Mouse (Mus musculus) forebrain, embryonic 11.5 days (tissue): ENCODE measurements at regions not wholly inside any gene's neighbourhood (a gene's known extent, or its start where the extent isn't known, plus 50 kb on each side); places are given as distances from the start of the nearest gene placed in this dataset.

Source experiments
- ATAC-seq: fragments of 200-750 bp; cut with Nextera tagmentation; replicated peaks from 2 replicates; pipeline ENCODE4 v1.8.0; 2017; ENCODE audit warnings: moderate TSS enrichment; ENCODE audit not compliant: low FRiP score
- DNase-seq: peaks from one replicate; pipeline ENCODE4 v3.0.0-alpha.2; 2017; ENCODE audit warnings: low spot score
- H3K27ac ChIP-seq: fragments of 300-500 bp; sonication (generic); 2 replicates; pipeline ENCODE4 v1.5.1; 2014; ENCODE audit warnings: low read depth, low read length
- H3K27me3 ChIP-seq: fragments of 300-500 bp; sonication (generic); 2 replicates; pipeline ENCODE4 v1.6.1; 2014; ENCODE audit warnings: mild to moderate bottlenecking, low read length, mixed read lengths; ENCODE audit not compliant: control insufficient read depth, insufficient read depth
- H3K36me3 ChIP-seq: fragments of 300-500 bp; sonication (generic); 2 replicates; pipeline ENCODE4 v1.6.1; 2014; ENCODE audit warnings: mild to moderate bottlenecking, low read length, moderate library complexity, mixed read lengths; ENCODE audit not compliant: control insufficient read depth, insufficient read depth
- H3K4me1 ChIP-seq: fragments of 300-500 bp; sonication (generic); replicated peaks from 2 replicates; pipeline ENCODE4 v1.6.1; 2014; ENCODE audit warnings: low read length, mixed read lengths; ENCODE audit not compliant: control insufficient read depth, insufficient read depth
- H3K4me2 ChIP-seq: fragments of 300-500 bp; sonication (generic); 2 replicates; pipeline ENCODE4 v1.6.1; 2014; ENCODE audit warnings: low read depth, mild to moderate bottlenecking, low read length, moderate library complexity, mixed read lengths; ENCODE audit not compliant: severe bottlenecking
- H3K4me3 ChIP-seq: fragments of 300-500 bp; sonication (generic); 2 replicates; pipeline ENCODE4 v1.5.1; 2014; ENCODE audit warnings: low read depth, low read length
- H3K9ac ChIP-seq: fragments of 300-500 bp; sonication (generic); 2 replicates; pipeline ENCODE4 v1.6.1; 2014; ENCODE audit warnings: low read length
- H3K9me3 ChIP-seq: fragments of 300-500 bp; sonication (generic); 2 replicates; pipeline ENCODE4 v1.6.1; 2016; ENCODE audit warnings: low read length, mixed read lengths; ENCODE audit not compliant: control insufficient read depth
- WGBS: fragments of 180-500 bp; shearing (Covaris S2); extraction: QIAGEN DNeasy Blood & Tissue Kit; methylation state at CpG from one replicate; pipeline ENCODE4 v1.1.7; 2014; 5-methylcytosine and 5-hydroxymethylcytosine counted together

DNA sequence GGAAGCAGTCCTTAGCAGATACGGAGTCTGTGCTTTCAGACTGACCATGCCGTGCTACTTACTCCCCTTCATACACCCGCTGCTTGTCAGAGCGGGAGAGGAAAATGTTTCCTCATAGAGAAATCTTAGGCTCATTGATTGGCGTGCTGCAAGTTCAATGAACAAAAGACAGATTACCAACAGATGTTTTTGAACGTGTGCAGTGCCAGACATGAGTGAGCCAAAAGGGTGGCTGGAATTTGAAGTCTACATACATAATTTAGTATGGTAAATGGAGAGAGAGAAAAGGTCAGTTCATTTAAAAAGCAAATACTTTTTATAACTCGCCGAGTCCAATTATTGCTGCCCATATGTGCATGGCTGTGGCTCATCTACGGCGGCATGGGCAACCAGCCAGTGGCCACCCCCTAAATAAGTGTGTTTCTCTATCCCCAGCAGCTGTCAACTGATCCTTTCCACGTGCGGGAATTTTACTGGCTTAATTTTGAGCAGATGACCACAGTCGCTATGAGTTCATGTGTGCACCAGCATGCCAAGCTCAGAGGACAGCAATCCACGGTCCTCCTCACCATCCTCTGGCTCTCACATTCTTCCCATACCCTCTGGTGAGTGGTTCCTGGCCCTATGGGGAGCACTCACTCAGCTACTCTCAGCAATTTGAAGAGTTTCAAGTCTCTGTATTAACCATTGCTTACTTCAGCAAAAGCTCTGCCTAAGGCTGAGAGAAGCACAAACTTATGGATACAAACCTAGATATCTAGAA is 80.3 kb downstream of the Npy1r start:
- H3K9me3 ChIP-seq, result no peaks in the 10 kb centered on the region
- peak; percentile 34; the same call in 1 of the 2 replicates for ATAC-seq
- no peaks in the 10 kb centered on the region for H3K36me3 ChIP-seq
- no peak for DNase-seq
- H3K9ac ChIP-seq, result no peak overlapping the region
- 0 out of 2 replicates have a peak, but pooled peaks cover 3% of the 10 kb centered on the region for H3K4me1 ChIP-seq
- WGBS, result 52% methylated on average over 14 of the region's 14 CpGs
- no peak overlapping the region for H3K4me2 ChIP-seq
- H3K4me3 ChIP-seq, result no peak overlapping the region
- no peaks in the 10 kb centered on the region for H3K27me3 ChIP-seq
- no peak overlapping the region for H3K27ac ChIP-seq

DNA sequence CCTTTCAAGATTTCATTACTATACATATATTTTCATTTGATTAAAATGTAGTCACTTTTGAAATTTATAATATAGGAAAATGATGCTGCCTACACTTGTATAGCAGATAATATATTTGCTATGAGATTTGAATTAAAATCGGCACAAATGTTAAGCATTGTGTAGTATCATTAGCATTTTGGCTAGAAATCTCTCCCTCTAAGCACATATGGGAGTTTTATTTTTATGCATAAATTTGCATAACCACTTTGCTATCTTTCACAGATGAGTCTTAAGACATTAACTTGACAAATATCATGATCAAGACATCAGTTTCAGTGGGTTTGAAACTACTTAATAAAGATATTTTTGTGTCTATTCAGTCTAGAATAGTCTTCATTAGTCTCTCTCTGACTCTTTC is 80.4 kb upstream of the Naf1 start:
- H3K27ac ChIP-seq, result no peak overlapping the region
- 0 out of 2 replicates have a peak, but pooled peaks cover 3% of the 10 kb centered on the region for H3K4me1 ChIP-seq
- no peak overlapping the region for H3K9ac ChIP-seq
- no peaks in the 10 kb centered on the region for H3K9me3 ChIP-seq
- ATAC-seq (no peak), DNase-seq (no peak)
- no peak overlapping the region for H3K4me3 ChIP-seq
- no peak overlapping the region for H3K4me2 ChIP-seq
- no peaks in the 10 kb centered on the region for H3K27me3 ChIP-seq
- no peaks in the 10 kb centered on the region for H3K36me3 ChIP-seq
- 100% methylated on average over 1 of the region's 1 CpGs for WGBS

DNA sequence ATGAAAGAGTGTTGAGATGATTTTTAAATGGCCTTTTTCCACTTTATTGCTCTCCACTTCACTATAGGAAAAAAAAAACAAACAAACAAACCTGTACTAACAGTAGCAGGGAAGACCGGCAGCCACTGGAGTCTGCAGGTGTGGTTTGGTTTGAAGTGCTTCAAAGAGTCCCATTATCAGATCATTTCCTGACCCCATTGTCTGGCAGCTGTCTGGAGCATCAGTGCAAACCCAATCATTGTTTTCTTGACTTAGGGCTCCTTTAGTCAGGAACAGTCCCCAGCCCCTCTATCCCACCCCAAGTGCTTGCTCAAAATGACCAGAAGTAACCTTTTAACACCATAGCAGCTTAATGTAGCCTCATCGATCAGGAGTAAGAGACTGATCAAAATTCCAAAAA is 77.4 kb upstream of the Naf1 start:
- Histone ChIP-seq H3K4me1 (no peaks in the 10 kb centered on the region), H3K4me2 (no peak overlapping the region), H3K9me3 (no peaks in the 10 kb centered on the region), H3K27me3 (no peaks in the 10 kb centered on the region), H3K27ac (no peak overlapping the region), H3K9ac (no peak overlapping the region), H3K4me3 (no peak overlapping the region), H3K36me3 (no peaks in the 10 kb centered on the region)
- 84% methylated on average over 2 of the region's 2 CpGs for WGBS
- no peak for ATAC-seq
- DNase-seq, result no peak

DNA sequence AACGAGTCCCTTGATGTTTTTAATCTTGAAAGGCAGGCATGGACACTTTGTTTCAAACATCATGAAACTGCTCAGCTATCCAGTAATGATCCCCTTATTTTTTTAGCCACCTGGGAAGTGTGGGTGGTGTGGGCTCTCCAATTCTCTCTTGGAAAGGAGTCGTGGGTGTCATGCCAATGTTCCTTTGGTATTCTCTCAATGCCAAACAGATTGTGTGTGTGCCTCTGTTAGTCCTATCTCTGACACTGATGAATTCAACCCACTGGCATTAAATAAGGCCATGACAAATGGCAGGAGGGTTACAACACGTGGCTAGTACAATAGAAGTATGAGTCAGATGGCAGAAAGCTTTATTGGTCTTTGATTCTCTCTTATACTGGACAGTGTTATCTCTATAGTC is 74.0 kb upstream of the Naf1 start:
- Histone ChIP-seq H3K4me3 (no peak overlapping the region), H3K27ac (no peak overlapping the region), H3K36me3 (no peaks in the 10 kb centered on the region), H3K9ac (no peak overlapping the region), H3K4me1 (no peaks in the 10 kb centered on the region), H3K27me3 (no peaks in the 10 kb centered on the region), H3K4me2 (no peak overlapping the region), H3K9me3 (no peaks in the 10 kb centered on the region)
- DNase-seq (no peak), ATAC-seq (no peak)
- 72% methylated on average over 3 of the region's 3 CpGs for WGBS
